10 mouse cellular contexts compared by ENCODE assay signal in the genomic region with DNA sequence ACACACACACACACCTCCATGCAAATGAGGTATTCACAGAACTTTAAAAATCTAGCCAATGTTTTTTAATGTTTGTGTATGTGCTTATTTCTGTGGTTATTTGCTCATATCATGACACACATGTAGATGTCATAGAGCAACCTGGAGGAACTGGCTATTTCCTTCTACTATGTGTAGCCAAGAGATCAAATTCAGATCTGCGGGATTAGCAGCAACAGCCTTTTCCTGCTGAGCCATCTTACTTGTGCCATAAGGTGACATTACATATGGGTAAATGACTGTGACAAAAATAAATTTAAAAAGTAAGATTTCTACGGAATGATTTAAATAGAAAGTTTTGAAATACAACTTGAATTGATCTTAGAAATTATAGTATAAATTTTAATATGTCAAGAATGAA.
"Had no signal": no experiment of that assay in that cellular context is flagged by ENCODE, and none has a peak within 500 bp of the region (broad histone marks: within the 10 kb centered on the region; RNA-seq: fewer than 3 reads in every experiment).

No protein-coding gene starts in this region.

- DNase-seq: cerebellum, adult 9-11 months; embryo, embryonic 11 days; forebrain, postnatal 0 days; gastrocnemius, adult 2 months; gastrocnemius, postnatal 10 days; gastrocnemius, postnatal 14 days; gastrocnemius, postnatal 25 days; gastrocnemius, postnatal 36 days; heart, adult 18-20 months; heart, adult 2 months had no signal
